Mouse (Mus musculus) liver, adult 2 months (tissue): ENCODE results near the gene Mtch1. TPM values are rescaled to one million over a fixed set of nuclear protein-coding genes. Genes with fewer than 3 reads are reported as not detected.

ENCODE experiments used
- DNase-seq: peaks from one replicate; pipeline ENCODE4 v3.0.0-alpha.2; 2011; ENCODE audit warnings: low read depth, low spot score; ENCODE audit errors: extremely low read depth
- H3K27ac ChIP-seq: fragments of 200-500 bp; replicated peaks from 2 replicates; pipeline ENCODE4 v1.5.1; 2012; ENCODE audit warnings: low read depth, mild to moderate bottlenecking, control low read depth, inconsistent platforms, low read length; ENCODE audit not compliant: insufficient read depth
- H3K27me3 ChIP-seq: fragments of 200-500 bp; 2 replicates; pipeline ENCODE4 v1.6.1; 2012; ENCODE audit warnings: mild to moderate bottlenecking, moderate library complexity, low read length, inconsistent platforms; ENCODE audit not compliant: control insufficient read depth, insufficient read depth
- H3K36me3 ChIP-seq: fragments of 200-500 bp; 2 replicates; pipeline ENCODE4 v1.6.1; 2012; ENCODE audit warnings: low read length, inconsistent platforms; ENCODE audit not compliant: control insufficient read depth, insufficient read depth
- H3K4me1 ChIP-seq: fragments of 200-500 bp; 2 replicates; pipeline ENCODE4 v1.6.1; 2011; ENCODE audit warnings: low read length; ENCODE audit not compliant: control insufficient read depth, insufficient read depth
- H3K4me3 ChIP-seq: fragments of 200-500 bp; 2 replicates; pipeline ENCODE4 v1.5.1; 2011; ENCODE audit warnings: low read depth, mild to moderate bottlenecking, control low read depth, low read length, moderate library complexity; ENCODE audit not compliant: insufficient read depth
- H3K79me2 ChIP-seq: fragments of 200-500 bp; 2 replicates; pipeline ENCODE4 v1.6.1; 2012; ENCODE audit warnings: inconsistent platforms, mild to moderate bottlenecking, low read length, moderate library complexity; ENCODE audit not compliant: control insufficient read depth, insufficient read depth
- H3K9ac ChIP-seq: fragments of 200-500 bp; 2 replicates; pipeline ENCODE4 v1.6.1; 2012; ENCODE audit warnings: low read depth, mild to moderate bottlenecking, control low read depth, inconsistent platforms, low read length
- CTCF ChIP-seq: fragments of 200-500 bp; IDR thresholded peaks from 2 replicates; pipeline ENCODE4 v1.5.1; 2011; ENCODE audit warnings: low read depth, low read length, control low read depth
- POLR2A ChIP-seq: fragments of 200-500 bp; IDR thresholded peaks from 2 replicates; pipeline ENCODE4 v1.6.1; 2011; ENCODE audit warnings: low read length, control low read depth; ENCODE audit not compliant: insufficient read depth; ENCODE audit errors: extremely low read depth
- WGBS: fragments of 180-500 bp; shearing (Covaris S2); methylation state at CpG from one replicate; pipeline ENCODE4 v1.1.7; 2018; 5-methylcytosine and 5-hydroxymethylcytosine counted together
- polyA plus RNA-seq: library from polyadenylated mRNA; depleted of rRNA; stranded (reverse); fragments of >200 nt; gene quantifications from 2 replicates; pipeline ENCODE4 v1.2.3, GENCODE M21; 2012
- total RNA-seq: library from RNA; depleted of rRNA; stranded (reverse); fragments of >200 nt; gene quantifications from 2 replicates; pipeline ENCODE4 v1.2.3, GENCODE M21; 2014

Mtch1 gene
- total and polyA plus RNA-seq, 2 experiments, result 82.7 to 136 TPM

- Histone ChIP-seq H3K27ac (peak overlapping the region; percentile 71), H3K36me3 (no peaks in the 10 kb centered on the region), H3K4me1 (peaks cover 12% of the 10 kb centered on the region), H3K27me3 (no peaks in the 10 kb centered on the region), H3K4me3 (no peak overlapping the region), H3K79me2 (no peaks in the 10 kb centered on the region), H3K9ac (no peak overlapping the region)
- DNase-seq, result peak; percentile 95
- 15% methylated on average over 5 of the region's 5 CpGs for WGBS
- TF ChIP-seq CTCF (no peak), POLR2A (no peak)
These were observed 37.2 kb upstream of the Mtch1 start for GRCm38 (mm10) chr17:29384850-29385438.

GRCm38 (mm10) chr17:29383923-29384322 lies 36.2 kb upstream of the Mtch1 start:
- Histone ChIP-seq H3K27ac (peak overlapping the region; percentile 14; the same call in 1 of the 2 replicates), H3K36me3 (no peaks in the 10 kb centered on the region), H3K4me1 (peaks cover 12% of the 10 kb centered on the region), H3K4me3 (no peak overlapping the region), H3K27me3 (no peaks in the 10 kb centered on the region), H3K79me2 (no peaks in the 10 kb centered on the region), H3K9ac (no peak overlapping the region)
- 54% methylated on average over 9 of the region's 9 CpGs for WGBS
- no peak for DNase-seq
- TF ChIP-seq CTCF (no peak), POLR2A (no peak)

- Histone ChIP-seq H3K36me3 (no peaks in the 10 kb centered on the region), H3K79me2 (no peaks in the 10 kb centered on the region), H3K27ac (no peak overlapping the region), H3K4me3 (no peak overlapping the region), H3K27me3 (no peaks in the 10 kb centered on the region), H3K4me1 (peaks cover 12% of the 10 kb centered on the region), H3K9ac (no peak overlapping the region)
- TF ChIP-seq CTCF (no peak), POLR2A (no peak)
- 57% methylated on average over 11 of the region's 11 CpGs for WGBS
- DNase-seq, result no peak
These were observed 34.7 kb upstream of the Mtch1 start for GRCm38 (mm10) chr17:29382417-29382816.

GRCm38 (mm10) chr17:29381472-29381871 lies 33.7 kb upstream of the Mtch1 start:
- Histone ChIP-seq H3K79me2 (no peaks in the 10 kb centered on the region), H3K9ac (no peak overlapping the region), H3K36me3 (no peaks in the 10 kb centered on the region), H3K4me1 (peaks cover 12% of the 10 kb centered on the region), H3K27me3 (no peaks in the 10 kb centered on the region), H3K27ac (no peak overlapping the region), H3K4me3 (no peak overlapping the region)
- peak; percentile 71 for DNase-seq
- TF ChIP-seq POLR2A, result no peak
- peak; percentile 93 for TF ChIP-seq CTCF
- 6% methylated on average over 7 of the region's 7 CpGs for WGBS

- TF ChIP-seq POLR2A (no peak), CTCF (no peak)
- no peaks in the 10 kb centered on the region for H3K79me2 ChIP-seq
- H3K9ac ChIP-seq, result no peak overlapping the region
- H3K4me3 ChIP-seq, result no peak overlapping the region
- H3K4me1 ChIP-seq, result peaks cover 9% of the 10 kb centered on the region
- no peak for DNase-seq
- no peaks in the 10 kb centered on the region for H3K36me3 ChIP-seq
- H3K27me3 ChIP-seq, result no peaks in the 10 kb centered on the region
- WGBS, result 84% methylated on average over 4 of the region's 4 CpGs
- H3K27ac ChIP-seq, result no peak overlapping the region
These were observed 32.5 kb upstream of the Mtch1 start for GRCm38 (mm10) chr17:29380241-29380640.

- TF ChIP-seq CTCF (no peak), POLR2A (no peak)
- Histone ChIP-seq H3K27me3 (no peaks in the 10 kb centered on the region), H3K27ac (no peak overlapping the region), H3K36me3 (no peaks in the 10 kb centered on the region), H3K4me1 (peaks cover 2% of the 10 kb centered on the region; the same call in 1 of the 2 replicates), H3K79me2 (no peaks in the 10 kb centered on the region), H3K9ac (no peak overlapping the region), H3K4me3 (no peak overlapping the region)
- no peak for DNase-seq
- WGBS, result 61% methylated on average over 8 of the region's 8 CpGs
These were observed 30.3 kb upstream of the Mtch1 start for GRCm38 (mm10) chr17:29378056-29378455.
